Mouse (Mus musculus) urinary bladder, adult 2 months (tissue): ENCODE measurements around the gene Zfp92. TPM values are rescaled to one million over a fixed set of nuclear protein-coding genes. Genes with fewer than 3 reads are reported as not detected.
A peak's percentile ranks its signal among the peaks of the same experiment; 100 is the strongest.
"Not testable (repeated sequence)": the region's sequence is repeated elsewhere in the genome, so short reads cannot be mapped to it uniquely, and the experiment has no call there.

Experiments used
- DNase-seq: peaks from one replicate; pipeline ENCODE4 v3.0.0; 2022; ENCODE audit warnings: low spot score
- polyA plus RNA-seq: library from polyadenylated mRNA; depleted of rRNA; stranded (reverse); fragments of >200 nt; gene quantifications from 2 replicates; pipeline ENCODE4 v1.2.3, GENCODE M21; 2012; rRNA removed

Gene Zfp92
- 0.01 TPM in 2 replicates for polyA plus RNA-seq

DNA sequence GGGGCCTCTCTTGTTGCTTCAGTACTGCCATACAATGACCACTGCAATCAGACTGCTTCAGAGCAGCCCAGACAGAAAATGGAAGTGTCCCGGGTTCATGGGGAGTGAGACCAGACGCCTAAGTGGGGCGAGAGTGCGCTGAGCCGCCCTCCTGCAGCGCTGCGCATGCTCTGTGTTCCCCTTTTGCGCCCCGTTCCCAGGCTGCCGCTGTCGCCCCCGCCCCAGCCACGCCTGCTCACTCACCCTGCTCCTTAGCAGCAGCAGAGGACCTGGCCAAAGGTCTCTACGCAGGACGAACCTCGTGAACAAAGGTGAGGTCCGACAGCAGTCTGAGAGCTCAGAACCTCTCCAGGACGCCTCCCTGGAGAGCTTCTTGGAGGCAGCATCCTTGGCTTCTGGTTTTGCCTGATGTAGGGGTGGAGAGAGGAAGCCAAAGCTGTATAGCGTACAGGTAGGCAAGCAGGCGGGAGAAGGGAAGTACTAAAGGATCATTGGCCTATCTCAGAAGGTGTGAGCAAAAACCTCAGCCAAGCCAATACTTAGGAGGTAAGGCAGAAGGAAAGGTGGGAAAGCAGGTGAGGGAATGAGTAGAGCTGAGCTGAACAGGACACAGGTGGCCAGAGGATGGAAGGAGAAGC lies at the start of gene Zfp92:
Gene Zfp92 (plus strand): TSS at position 217 of the 638 bp plus-strand sequence.
- no peak for DNase-seq

DNA sequence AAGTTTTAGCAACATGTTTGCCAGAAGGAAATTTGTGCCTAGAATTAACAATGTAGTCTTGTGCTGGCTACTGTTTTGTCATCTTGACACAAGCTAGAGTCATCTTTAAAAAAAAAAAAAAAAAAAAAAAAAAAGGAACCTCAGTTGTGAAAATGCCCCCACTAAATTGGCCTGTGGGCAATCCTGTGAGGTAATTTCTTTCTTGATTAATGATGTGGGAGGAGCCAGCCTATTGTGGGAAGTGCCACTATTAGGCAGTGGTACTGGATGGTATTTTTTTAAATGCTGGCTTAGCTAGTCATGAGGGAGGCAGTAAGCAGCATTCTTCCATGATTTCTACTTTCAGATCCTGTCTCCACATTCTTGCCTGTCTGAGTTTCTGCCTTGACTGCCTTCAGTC lies 47.6 kb upstream of the Zfp92 start:
- no peak for DNase-seq

DNA sequence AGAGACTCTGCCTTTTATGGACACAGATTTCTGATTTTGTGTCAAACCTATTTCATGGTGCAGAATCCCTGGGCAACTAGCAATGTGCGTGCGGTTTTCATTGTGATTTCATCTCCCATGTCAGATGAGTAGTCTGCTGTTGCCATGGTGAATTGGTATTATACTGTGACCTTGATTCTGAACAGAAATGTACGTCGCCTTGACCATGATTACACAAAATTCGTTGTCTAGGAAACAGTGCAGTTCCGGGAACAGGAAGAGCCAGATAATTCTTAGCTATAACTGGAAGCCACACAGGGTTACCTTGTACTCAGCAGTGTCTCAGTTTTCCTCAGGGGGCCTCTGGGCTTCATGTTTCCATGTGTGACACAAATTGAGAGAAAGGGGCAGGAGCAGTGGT lies 26.5 kb upstream of the Zfp92 start:
- DNase-seq = no peak

DNA sequence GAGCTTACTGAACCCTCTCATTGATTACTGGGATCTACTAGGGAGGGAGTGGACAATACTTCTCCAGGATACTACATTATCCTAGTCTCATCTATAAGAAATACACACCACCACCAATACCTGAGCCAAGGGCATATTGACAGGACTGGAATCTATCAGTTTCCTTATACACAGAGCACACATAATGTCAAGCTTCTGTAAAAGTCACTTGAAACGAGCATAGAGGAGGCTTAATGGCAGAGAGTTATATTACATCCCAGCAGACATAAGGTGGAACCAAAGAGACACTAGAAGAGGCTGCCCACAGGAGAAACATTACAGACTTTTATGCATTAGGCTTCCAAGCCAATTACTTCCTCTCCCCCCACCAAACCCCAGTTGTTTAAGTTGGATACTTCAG lies 26.0 kb upstream of the Zfp92 start:
- no peak for DNase-seq

DNA sequence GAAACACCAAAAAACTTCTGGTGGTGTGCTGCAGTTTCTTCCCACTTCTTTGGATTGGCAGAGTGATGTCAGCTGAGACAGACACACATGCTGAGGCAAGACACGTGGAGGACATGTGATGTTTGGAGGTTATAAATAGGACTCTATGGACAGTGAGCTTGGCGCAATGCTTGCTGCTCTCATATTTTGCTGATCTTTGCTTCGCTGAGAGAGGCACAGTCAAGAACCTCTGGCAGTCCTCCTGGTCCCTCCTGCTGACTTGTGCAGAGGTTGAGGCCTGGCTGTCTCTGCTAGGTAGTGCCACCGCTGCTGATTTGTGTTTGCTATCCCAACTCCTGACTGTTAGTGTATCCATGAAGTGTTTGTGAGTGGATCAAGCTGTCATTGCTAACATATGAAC lies 19.4 kb upstream of the Zfp92 start:
- DNase-seq = no peak

DNA sequence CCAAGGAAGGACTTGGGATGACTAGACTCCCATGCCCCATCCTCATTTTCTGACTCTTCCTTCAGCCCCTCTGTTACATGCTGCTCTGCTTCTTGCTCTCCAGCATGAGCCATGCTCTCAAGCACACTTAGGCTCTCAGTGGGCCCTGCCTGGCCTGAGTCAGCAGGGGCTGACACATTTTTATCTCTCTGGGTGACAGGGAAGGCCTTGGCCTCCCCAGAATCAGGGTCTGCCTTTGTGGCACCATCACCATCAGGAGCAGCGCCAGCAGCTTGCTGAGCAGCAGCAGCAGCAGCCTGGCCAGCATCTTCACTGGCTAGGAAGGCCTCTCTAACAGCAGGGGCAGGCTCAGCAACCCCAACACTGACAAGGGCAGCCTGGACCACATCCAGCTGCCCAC lies 14.4 kb upstream of the Zfp92 start:
- DNase-seq = no peak

DNA sequence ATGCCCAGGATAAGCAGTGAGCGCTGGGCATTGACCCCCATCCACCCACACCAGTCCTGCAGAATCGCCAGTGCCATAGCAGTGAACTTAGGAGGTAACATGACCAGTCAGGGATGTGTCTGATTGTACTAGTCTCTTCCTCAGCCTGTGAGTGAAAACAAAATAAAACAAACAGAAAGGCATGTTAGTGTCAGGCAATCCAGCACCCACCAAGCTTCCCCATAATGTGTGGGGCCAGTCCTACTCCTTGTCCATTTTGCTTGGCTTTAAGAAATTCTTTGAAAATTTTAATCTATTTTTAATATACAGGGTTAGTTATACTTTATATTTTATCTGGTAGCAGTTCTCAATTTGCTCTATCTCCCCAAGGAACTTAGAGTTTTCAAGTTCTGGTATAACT lies 12.3 kb upstream of the Zfp92 start, which contains the start of gene Gm18336:
Gene Gm18336 (minus strand): TSS at position 101 of the 400 bp plus-strand sequence.
- DNase-seq = not testable (repeated sequence)

DNA sequence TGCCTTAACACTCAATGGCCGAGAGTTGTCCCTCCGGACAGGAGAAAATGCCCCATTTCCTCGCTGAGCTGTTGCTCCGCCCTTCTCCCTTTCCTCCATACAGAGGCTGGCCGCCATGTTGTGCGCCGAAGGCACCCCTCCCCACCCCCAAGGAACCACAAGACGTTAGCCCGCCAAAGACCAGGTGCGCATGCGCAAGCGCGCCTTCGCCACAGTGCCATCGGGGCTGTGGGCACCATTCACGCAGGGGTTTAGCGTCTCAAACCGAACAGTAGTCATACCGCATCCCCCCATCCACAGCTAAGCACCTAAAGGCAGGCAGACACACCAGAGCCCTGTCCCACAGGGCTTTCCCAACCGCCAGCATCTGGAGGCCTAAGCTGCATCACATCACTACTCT lies 9.9 kb upstream of the Zfp92 start:
- DNase-seq = no peak

DNA sequence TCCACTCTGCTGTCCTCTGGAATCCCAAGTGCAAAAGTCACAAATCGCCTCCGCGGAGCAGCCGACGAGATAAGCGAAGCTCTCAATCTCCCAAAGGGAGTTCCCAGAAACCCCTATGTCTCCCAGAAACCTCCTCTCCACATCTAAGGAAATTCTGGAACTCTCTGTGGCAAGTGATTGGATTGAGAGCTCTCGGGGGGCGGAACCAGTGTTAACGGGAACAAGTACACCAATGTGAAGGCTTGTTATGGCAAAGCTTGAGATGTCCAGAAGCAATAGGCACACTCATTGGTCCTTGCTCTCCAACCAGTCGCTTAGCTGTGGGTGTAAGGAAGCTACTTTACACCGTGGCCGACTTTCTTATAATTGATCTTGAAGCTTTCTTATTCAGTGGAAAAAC lies 9.3 kb upstream of the Zfp92 start:
- DNase-seq = no peak

DNA sequence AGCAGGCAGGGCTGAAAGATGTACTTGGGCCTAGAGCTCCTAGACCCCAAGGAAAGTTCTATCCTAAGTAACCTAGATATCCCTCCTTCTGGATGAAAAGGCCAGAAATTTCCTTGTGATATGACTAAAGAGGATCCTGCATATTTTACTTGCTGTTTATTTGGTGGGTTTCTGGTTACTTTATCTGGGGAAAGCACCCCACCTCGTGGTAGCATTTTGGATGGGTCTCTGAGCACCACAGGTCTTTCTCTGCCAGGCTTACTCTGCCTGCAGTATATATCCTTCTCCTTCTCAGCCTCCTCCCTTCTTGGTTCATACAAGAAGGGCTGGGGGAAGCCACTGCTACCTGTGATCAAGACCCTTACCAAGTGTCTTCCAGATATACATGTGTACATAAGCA lies 1.9 kb downstream of the Zfp92 start:
- no peak for DNase-seq

DNA sequence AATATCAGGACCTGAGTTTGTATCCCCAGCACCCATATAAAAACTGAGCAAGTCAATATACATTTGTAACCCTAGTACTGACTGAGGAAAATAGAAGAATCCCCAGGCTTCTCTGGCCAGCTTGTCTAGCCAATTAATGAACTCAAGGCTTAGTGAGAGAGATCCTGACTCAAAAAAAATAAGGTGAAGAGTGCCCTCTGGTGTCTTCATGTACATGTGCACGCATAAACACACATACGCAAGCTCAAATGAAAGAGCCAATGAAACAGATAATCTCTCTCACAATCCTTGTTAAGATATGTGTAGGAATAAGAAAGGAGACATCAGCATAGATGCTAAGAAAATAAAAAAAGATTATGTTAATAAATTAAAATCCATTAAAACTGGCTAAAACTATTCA lies 19.1 kb downstream of the Zfp92 start:
- no peak for DNase-seq

DNA sequence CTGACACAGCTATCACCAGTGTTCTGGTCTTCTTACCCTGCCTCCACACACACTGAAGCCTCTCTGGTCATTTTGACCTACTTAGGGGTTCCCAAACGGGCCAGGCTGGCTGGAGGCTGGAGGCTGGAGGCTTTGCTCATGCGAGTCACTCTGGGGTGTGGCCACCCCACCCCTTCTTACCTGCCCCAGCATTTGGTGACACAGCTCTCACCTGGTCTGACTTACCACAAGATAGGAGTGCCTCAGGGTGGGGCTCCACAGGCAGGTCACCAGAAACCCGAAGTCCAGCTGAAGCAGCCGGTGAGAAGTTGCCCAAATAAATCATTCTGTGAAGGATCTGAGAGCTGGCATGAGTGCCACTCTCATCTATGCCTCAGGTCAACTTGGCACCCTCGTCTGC lies 22.0 kb downstream of the Zfp92 start:
- no peak for DNase-seq

DNA sequence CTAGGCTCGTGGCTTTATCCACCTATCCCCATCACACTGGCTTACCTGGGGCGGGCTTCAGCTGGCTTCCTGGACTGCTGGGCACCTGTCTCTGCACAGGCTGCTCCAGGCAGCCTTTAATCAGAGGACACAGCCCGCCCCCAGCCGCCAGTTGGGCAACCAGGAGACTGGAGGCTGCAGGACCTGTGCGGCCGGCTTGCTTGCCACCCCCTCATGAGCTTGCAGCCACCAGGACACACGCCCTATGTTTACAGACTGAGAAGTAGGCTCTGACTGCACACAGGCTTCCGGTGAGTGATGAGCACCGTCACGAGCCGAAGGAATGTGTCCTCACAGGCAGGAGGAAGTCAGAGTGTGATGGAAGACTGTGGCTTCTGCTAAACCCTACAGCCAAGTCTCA lies 24.4 kb downstream of the Zfp92 start, which contains the start of gene Trex2:
Gene Trex2 (minus strand): TSS at position 93 of the 400 bp plus-strand sequence.
- DNase-seq = no peak

DNA sequence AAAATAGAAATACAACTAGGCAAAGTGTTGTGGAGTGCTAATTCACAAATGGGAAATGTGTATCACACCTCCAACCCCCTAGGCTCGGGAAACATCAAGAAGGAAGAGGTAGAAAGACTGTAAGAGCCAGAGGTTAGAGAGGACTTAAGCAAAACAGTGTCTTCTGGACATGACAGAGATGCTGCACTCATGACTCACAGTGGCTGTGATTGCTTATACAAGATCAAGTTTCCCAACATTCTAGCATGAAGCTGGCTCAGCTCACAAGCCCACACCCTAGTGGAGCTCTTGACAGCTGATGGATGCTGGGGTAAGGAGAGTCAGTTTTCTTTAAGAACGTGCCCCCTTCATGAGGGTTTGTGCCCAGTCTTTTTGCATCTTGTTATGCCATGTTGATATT lies 30.5 kb downstream of the Zfp92 start:
- no peak for DNase-seq

DNA sequence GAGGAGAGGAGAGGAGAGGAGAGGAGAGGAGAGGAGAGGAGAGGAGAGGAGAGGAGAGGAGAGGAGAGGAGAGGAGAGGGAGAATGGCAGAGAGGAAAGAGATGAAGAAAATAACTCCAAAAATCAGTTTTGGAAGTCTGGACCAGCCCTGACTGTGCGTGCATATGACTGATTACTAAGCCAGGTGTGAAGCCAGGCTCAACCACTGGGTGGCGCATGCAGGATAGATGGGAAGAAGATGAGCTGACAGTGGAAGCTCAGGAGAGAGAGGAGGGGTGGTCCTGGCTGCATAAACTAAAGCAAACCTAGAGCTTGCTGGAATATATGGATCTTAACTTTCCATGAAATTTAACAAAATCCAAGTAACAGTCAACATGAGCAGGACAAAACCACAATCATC lies 41.1 kb downstream of the Zfp92 start:
- DNase-seq = no peak

DNA sequence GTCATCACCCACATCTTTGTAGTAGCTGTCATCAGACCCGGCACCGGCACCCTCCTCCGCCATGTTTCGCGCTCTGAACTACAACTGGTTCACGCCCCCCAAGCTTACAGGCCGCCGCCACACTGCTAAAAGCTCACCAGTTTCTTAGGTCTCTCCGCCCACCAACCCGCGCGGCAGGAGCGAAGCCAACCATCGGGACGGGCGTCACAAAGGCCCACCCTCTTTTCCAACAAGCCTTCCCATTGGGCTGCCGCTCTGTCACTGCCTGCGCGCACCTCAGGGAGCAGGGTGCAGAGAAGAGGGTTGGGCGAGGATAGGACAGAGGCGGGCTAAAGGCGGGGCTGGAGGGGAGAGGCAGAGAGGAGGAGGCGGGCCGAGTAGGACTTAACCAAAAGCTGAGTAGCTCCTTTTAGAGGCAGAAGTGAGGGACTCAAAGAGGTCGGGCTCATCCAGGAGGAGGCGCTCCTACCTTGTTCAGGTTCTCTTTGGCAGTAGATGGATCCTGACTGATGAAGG lies 48.0 kb downstream of the Zfp92 start, which contains the start of gene Haus7:
Gene Haus7 (minus strand): TSS at position 168 of the 516 bp plus-strand sequence.
- peak; percentile 70 for DNase-seq

DNA sequence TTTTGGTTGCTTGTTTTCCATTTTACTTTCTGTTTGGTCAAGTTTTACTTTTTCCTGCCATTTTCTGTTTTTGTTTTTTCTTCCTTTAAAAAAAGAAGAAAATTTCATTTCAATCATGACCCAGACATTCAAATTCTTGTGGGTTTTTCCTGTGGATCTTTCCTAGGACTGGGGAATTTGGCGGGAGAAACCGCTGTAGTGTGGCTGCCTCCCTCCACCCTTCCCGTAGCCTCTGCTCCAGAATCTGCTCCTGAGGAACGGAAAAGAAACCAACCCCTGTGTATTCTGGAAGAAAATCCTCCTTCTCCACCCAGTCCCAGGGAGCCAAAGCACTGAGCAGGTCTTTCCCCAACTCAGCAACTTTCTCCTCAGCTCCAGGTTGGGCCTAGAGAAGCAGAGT lies 49.9 kb downstream of the Zfp92 start:
- no peak for DNase-seq

DNA sequence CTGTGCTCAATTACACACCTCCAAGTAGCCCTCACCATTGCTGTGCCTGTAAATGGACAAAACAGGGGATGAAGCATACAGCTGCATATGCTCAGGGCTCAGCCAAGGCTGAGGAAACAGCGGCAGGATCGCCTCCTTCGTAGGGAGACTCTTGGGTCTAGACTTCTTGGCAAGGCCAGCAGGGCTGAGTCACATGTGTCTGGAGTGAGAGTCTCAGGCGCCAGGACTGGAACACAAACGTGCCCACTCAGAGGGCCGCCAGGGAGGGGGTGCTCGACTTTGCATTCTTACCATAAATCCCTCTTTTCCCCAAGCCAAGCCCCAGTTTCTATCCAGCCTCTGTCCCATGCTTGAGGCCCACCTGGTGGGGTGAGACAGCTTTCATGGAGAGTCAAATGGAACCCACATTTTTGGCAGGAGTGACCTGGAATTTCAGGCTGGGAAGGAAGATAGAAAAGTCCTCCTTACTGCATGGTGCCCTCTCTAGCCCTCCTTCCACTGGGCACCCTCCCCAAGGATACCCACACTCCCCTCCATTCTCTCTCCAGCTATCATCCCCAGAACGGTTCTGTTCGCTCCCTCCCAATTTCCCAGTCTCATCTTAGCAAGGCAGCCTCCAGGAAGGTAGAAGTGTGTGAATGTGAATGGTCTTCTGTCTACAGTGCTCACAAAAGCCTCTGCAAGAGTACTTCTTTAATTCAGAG lies 54.7 kb downstream of the Zfp92 start:
- DNase-seq = peak; percentile 21

DNA sequence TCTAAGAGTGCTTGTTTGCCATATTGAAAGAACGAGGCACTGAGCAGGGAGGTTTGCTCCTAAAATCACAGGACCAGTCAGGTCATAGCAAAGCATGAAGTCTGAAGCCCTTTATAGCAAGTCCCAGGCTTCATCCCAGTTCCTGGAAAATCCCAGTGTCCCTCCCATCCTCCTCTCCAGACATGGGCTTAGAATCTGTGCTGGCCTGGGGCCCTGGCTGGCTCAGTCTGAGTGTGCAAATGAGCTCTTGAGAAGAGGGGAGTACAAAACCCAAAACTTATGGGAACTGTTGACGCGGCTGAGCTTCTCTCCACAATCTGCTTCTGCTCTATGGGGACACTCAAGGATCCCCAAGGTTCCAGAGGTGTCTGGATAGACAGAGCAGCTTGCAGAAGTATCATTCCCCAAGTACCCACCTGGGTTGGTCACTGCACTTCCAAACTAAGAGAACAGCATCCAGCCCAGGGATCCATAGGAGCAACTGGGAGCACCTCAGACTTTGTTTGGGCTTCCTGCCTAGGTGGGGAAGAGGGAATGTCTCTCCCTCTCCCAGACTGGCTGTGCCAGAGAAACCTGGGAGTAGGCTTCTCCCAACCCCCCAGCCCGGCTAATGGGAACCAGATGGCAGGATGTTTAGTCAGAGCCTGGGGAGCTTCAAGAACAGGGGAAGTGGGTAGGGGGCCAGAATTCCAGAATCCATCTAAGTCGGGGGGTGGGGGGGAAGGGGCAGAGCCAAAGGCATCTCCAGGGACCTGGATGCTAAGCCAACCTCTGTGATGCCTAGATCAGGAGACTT lies 56.7 kb downstream of the Zfp92 start:
- DNase-seq = no peak

DNA sequence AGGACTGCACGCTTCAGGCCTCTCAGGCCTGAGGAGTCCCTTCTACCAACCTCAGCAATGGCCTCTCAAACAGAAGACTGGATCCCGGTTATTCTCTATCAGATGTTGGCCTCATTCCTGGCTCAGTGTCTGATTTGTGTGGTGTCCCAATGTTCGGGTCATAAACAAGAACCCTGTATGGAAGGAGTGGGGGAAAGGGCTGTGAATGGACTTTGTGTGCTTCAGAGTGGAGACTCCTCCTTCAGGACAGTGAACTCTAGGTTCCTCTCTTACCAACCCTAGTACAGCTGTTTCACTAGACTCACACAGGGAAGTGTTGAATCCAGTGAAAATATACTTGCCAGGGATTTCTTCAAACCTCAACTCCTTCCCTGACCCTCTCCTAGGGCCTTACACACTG lies 57.4 kb downstream of the Zfp92 start:
- no peak for DNase-seq

DNA sequence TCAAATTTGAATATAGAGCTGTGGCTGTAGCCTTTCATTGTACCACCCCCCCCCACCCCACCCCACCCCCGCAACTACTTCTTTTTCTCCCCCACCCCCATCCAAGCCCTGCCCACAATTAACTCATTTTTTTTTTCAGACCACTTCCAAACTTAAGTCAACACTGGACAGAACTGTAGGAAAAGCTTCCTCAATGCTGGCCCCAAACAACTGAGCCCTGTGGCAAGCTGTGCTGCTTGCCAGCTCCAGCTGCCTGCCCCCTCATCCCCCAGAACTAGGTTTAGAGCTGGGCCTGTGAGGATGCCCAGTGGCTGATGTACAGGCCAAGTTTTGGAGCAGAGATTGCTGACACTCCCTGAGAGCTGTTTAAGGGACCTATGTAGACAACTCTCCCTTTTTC lies 57.9 kb downstream of the Zfp92 start:
- no peak for DNase-seq

DNA sequence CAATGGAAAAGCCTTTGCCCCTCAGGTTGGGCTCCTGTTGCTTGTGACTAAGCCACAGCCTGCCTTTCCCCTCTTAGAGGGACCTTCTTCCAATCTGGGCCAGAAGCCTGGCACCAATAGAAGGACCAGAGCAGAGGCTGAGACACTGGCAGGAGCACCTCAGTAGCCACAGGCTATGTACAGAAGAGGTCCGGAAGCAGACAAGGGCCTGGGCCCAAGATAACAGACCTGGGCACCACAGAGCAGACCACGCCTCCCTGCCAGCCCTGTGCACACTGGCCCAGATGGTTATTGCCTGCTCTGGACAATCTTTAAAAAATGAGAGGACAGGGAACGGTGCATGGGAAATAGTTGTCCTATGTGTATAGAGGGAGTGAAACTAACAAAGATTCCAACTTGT lies 60.9 kb downstream of the Zfp92 start:
- no peak for DNase-seq
